26 mouse cellular contexts compared by ENCODE assay signal in genomic region chrX:93888480-93888879, GRCm38 (mm10). TPM values are rescaled to one million over a fixed set of nuclear protein-coding genes. Genes with fewer than 3 reads are reported as not detected.
A peak's percentile ranks its signal among the peaks of the same experiment; 100 is the strongest.
DNase-seq lines count a peak whose midpoint lies in the region; ATAC-seq and TF ChIP-seq lines count a peak whose summit lies in the region.
"Had no signal": no experiment of that assay in that cellular context is flagged by ENCODE, and none has a peak within 500 bp of the region (broad histone marks: within the 10 kb centered on the region; RNA-seq: fewer than 3 reads in every experiment).

No protein-coding gene starts in this region.

- ATAC-seq in midbrain, postnatal 0 days (ENCODE audit: low FRiP score), result no peak
- ATAC-seq in midbrain, embryonic 14.5 days (ENCODE audit: low FRiP score, low TSS enrichment), result no peak
- ATAC-seq: Patski had no signal

- no peak for TF ChIP-seq CTCF in midbrain, postnatal 0 days (IDR thresholded peaks at IDR 0.05)

- WGBS in midbrain, postnatal 0 days, result 63% methylated on average over 4 of the region's 4 CpGs
- 83% methylated on average over 4 of the region's 4 CpGs for WGBS in midbrain, embryonic 14.5 days

- H3K9me3 ChIP-seq in midbrain, postnatal 0 days (ENCODE audit: low read length), result no peaks in the 10 kb centered on the region
- no peaks in the 10 kb centered on the region for H3K9me3 ChIP-seq in midbrain, embryonic 14.5 days (ENCODE audit: control insufficient read depth, low read length)
- H3K9me3 ChIP-seq: embryonic facial prominence, embryonic 15.5 days; G1E; liver, embryonic 13.5 days; megakaryocyte, embryonic 14.5 days; midbrain, embryonic 13.5 days; neural tube, embryonic 12.5 days had no signal

- H3K4me2 ChIP-seq in midbrain, postnatal 0 days (ENCODE audit: low read depth, low read length, poor library complexity, severe bottlenecking), result no peak overlapping the region
- no peak overlapping the region for H3K4me2 ChIP-seq in midbrain, embryonic 14.5 days (ENCODE audit: low read length)

- H3K27ac ChIP-seq in midbrain, postnatal 0 days (ENCODE audit: low read depth, low read length), result no peak overlapping the region
- no peak overlapping the region for H3K27ac ChIP-seq in midbrain, embryonic 14.5 days (replicated peaks; ENCODE audit: low read depth, low read length)
- H3K27ac ChIP-seq: hindbrain, embryonic 14.5 days; liver, embryonic 13.5 days; midbrain, embryonic 13.5 days; neural tube, embryonic 12.5 days had no signal

- H3K4me1 ChIP-seq in midbrain, postnatal 0 days (ENCODE audit: insufficient read depth, low read length), result no peaks in the 10 kb centered on the region
- H3K4me1 ChIP-seq in midbrain, embryonic 14.5 days (ENCODE audit: control insufficient read depth, insufficient read depth, low read length), result no peaks in the 10 kb centered on the region
- H3K4me1 ChIP-seq: embryonic facial prominence, embryonic 15.5 days; liver, embryonic 13.5 days; midbrain, embryonic 13.5 days; neural tube, embryonic 12.5 days had no signal

- no peaks in the 10 kb centered on the region for H3K36me3 ChIP-seq in midbrain, postnatal 0 days (ENCODE audit: insufficient read depth, low read length)
- H3K36me3 ChIP-seq in midbrain, embryonic 14.5 days (ENCODE audit: control insufficient read depth, insufficient read depth, low read length), result no peaks in the 10 kb centered on the region
- H3K36me3 ChIP-seq: embryonic facial prominence, embryonic 15.5 days; G1E; liver, embryonic 13.5 days; midbrain, embryonic 13.5 days; neural tube, embryonic 12.5 days had no signal

- intact Hi-C loops in gastrocnemius, postnatal 14 days (cut with DNase I; ENCODE audit: low total_unique reads), result no loop called here

- peak; percentile 9 for DNase-seq in cerebellum, adult 9-11 months
- DNase-seq in cerebellum, adult 8-10 months, result no peak
- DNase-seq in gastrocnemius, adult 18-20 months (ENCODE audit: low spot score), result peak; percentile 1
- DNase-seq in gastrocnemius, postnatal 14 days, result no peak
- peak; percentile 1 for DNase-seq in midbrain, postnatal 0 days (ENCODE audit: low spot score)
- DNase-seq in midbrain, embryonic 14.5 days, result no peak
- DNase-seq in urinary bladder, postnatal 4 days (ENCODE audit: low spot score in 2 of 2), result no peak
- DNase-seq: adrenal gland, adult 8-10 months; cerebellum, adult 11 months; embryo, embryonic 11 days; heart, postnatal 4 days; kidney, adult 8-10 months; kidney, postnatal 14 days; liver, embryonic 13.5 days; lung, adult 2 months; lung, postnatal 36 days; right cerebral cortex, postnatal 25 days; spleen, adult 18-20 months had no signal

- H3K9ac ChIP-seq in midbrain, postnatal 0 days (replicated peaks; ENCODE audit: low read length, poor library complexity, severe bottlenecking), result no peak overlapping the region
- no peak overlapping the region for H3K9ac ChIP-seq in midbrain, embryonic 14.5 days (replicated peaks; ENCODE audit: low read length)
- H3K9ac ChIP-seq: embryonic facial prominence, embryonic 15.5 days; hindbrain, embryonic 14.5 days; liver, embryonic 13.5 days; midbrain, embryonic 13.5 days; neural tube, embryonic 12.5 days had no signal

- no peak overlapping the region for H3K4me3 ChIP-seq in midbrain, postnatal 0 days (ENCODE audit: low read depth, low read length)
- H3K4me3 ChIP-seq in midbrain, embryonic 14.5 days (replicated peaks; ENCODE audit: low read depth, low read length), result no peak overlapping the region
- H3K4me3 ChIP-seq: megakaryocyte, embryonic 14.5 days; midbrain, embryonic 13.5 days; neural tube, embryonic 12.5 days had no signal

- H3K27me3 ChIP-seq in midbrain, postnatal 0 days (ENCODE audit: insufficient read depth, low read length), result no peaks in the 10 kb centered on the region
- no peaks in the 10 kb centered on the region for H3K27me3 ChIP-seq in midbrain, embryonic 14.5 days (ENCODE audit: control insufficient read depth, insufficient read depth, low read length)
- H3K27me3 ChIP-seq: CH12.LX; embryonic facial prominence, embryonic 15.5 days; liver, embryonic 13.5 days; midbrain, embryonic 13.5 days; neural tube, embryonic 12.5 days had no signal

RNA-seq across cellular contexts. Expression of gene Pdk3, which starts 56.5 kb away (rescaled TPM):
- total RNA-seq in gastrocnemius, adult 18-20 months (2021), result 1 to 10 TPM in 1 of 2 experiments, under 1 TPM in 1; 0.75 to 1.4 TPM
- total RNA-seq in gastrocnemius, postnatal 14 days (2021), result 1 to 10 TPM; 4.3 to 5.2 TPM
- 19.5 and 23.1 TPM in 2 replicates for total RNA-seq in midbrain, postnatal 0 days (2014; rRNA removed)
- polyA plus RNA-seq in midbrain, postnatal 0 days (2015; fragmentation: Nextera tagmentation; extraction: Ambion mirVana), result 14.7 and 14.9 TPM in 2 replicates
- 19.0 and 25.8 TPM in 2 replicates for polyA plus RNA-seq in midbrain, embryonic 14.5 days (2014; fragmentation: Nextera tagmentation; extraction: Ambion mirVana)

Comparison
In these comparisons a context has a peak if more than half of its experiments do, and no peak if none do; other contexts are left out.
1. DNase-seq: peak in cerebellum, adult 9-11 months (single experiment), gastrocnemius, adult 18-20 months (single experiment) and midbrain, postnatal 0 days (single experiment); none in cerebellum, adult 8-10 months (single experiment), gastrocnemius, postnatal 14 days (single experiment), midbrain, embryonic 14.5 days (single experiment) and urinary bladder, postnatal 4 days (0 of 2).